Mouse (Mus musculus): ENCODE results near the gene Eif3c. TPM values are rescaled to one million over a fixed set of nuclear protein-coding genes. Genes with fewer than 3 reads are reported as not detected.
A peak's percentile ranks its signal among the peaks of the same experiment; 100 is the strongest.

Eif3c gene
- polyA plus RNA-seq, 1 experiment from 2014 or later, result 177 TPM

GRCm38 (mm10) chr7:126595890-126596289, 29.7 kb upstream of the Eif3c start:
- H3K4me1 ChIP-seq (ENCODE audit: control insufficient read depth, insufficient read depth, low read length), result no peaks in the 10 kb centered on the region
- H3K9ac ChIP-seq (ENCODE audit: low read depth, low read length), result no peak overlapping the region
- H3K4me2 ChIP-seq (ENCODE audit: low read length), result no peak overlapping the region
- no peak overlapping the region for H3K27ac ChIP-seq (ENCODE audit: low read length)
- no peaks in the 10 kb centered on the region for H3K27me3 ChIP-seq (ENCODE audit: control insufficient read depth, insufficient read depth, low read depth, low read length)
- H3K36me3 ChIP-seq (ENCODE audit: control insufficient read depth, insufficient read depth, low read length), result no peaks in the 10 kb centered on the region
- 85% methylated on average over 5 of the region's 5 CpGs for WGBS
- no peak for ATAC-seq
- H3K9me3 ChIP-seq (replicated peaks; ENCODE audit: control insufficient read depth, low read length, poor library complexity, severe bottlenecking), result no peaks in the 10 kb centered on the region
- no peak overlapping the region for H3K4me3 ChIP-seq (ENCODE audit: low read depth, low read length)

DNA sequence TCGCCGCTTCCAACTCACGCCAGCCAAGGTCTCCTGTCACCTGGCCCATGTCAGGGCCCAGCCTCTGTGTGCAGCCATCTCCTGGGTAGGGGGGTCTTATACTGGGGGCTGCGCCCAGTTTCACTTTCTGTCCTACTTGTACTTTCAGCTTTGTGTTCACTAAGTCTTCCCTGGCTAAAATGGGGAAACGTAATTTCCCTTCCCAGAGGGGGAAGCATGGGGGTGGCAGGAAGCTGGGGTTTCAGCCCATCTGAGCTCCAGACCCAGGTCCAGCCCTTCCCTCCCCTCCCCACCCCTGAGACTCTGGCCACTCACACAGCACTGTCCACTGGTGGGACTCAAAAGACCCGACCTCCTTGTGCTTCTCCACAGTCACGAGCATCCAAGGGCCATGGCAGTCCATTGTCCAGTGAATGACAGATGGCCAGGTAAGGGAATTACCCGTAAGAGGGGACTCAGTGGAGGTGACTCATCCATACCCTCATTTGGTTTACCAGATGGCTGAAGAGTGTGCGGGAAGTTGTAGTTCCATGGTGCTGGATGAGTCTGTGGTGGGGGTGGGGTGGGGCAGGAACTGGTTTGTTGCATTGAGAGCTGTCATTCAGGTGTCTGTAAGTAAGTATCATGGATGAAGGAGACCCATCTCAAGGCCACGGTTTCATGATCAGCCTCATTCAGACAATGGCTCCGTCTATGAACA, 28.8 kb upstream of the Eif3c start, which contains the start of gene Il27:
Gene Il27 (minus strand): TSS at position 80 of the 700 bp plus-strand sequence.
- WGBS, result 78% methylated on average over 11 of the region's 11 CpGs
- H3K9me3 ChIP-seq (replicated peaks; ENCODE audit: control insufficient read depth, low read length, poor library complexity, severe bottlenecking), result no peaks in the 10 kb centered on the region
- no peaks in the 10 kb centered on the region for H3K36me3 ChIP-seq (ENCODE audit: control insufficient read depth, insufficient read depth, low read length)
- no peak within 1 kb of the TSS for H3K4me3 ChIP-seq (ENCODE audit: low read depth, low read length)
- no peaks in the 10 kb centered on the region for H3K4me1 ChIP-seq (ENCODE audit: control insufficient read depth, insufficient read depth, low read length)
- H3K9ac ChIP-seq (ENCODE audit: low read depth, low read length), result no peak within 1 kb of the TSS
- no peak within 1 kb of the TSS for H3K4me2 ChIP-seq (ENCODE audit: low read length)
- ATAC-seq, result no peak
- H3K27me3 ChIP-seq (ENCODE audit: control insufficient read depth, insufficient read depth, low read depth, low read length), result no peaks in the 10 kb centered on the region
- no peak within 1 kb of the TSS for H3K27ac ChIP-seq (ENCODE audit: low read length)

- no peak overlapping the region for H3K4me3 ChIP-seq (ENCODE audit: low read depth, low read length)
- peak overlapping the region; percentile 19; the same call in 1 of the 2 replicates for H3K4me2 ChIP-seq (ENCODE audit: low read length)
- H3K36me3 ChIP-seq (ENCODE audit: control insufficient read depth, insufficient read depth, low read length), result no peaks in the 10 kb centered on the region
- no peaks in the 10 kb centered on the region for H3K9me3 ChIP-seq (replicated peaks; ENCODE audit: control insufficient read depth, low read length, poor library complexity, severe bottlenecking)
- no peaks in the 10 kb centered on the region; the same call in 1 of the 2 replicates for H3K4me1 ChIP-seq (ENCODE audit: control insufficient read depth, insufficient read depth, low read length)
- H3K27ac ChIP-seq (ENCODE audit: low read length), result no peak overlapping the region
- ATAC-seq, result no peak
- 6% methylated on average over 16 of the region's 16 CpGs for WGBS
- H3K27me3 ChIP-seq (ENCODE audit: control insufficient read depth, insufficient read depth, low read depth, low read length), result no peaks in the 10 kb centered on the region; the same call in 1 of the 2 replicates
- H3K9ac ChIP-seq (ENCODE audit: low read depth, low read length), result peak overlapping the region; percentile 23; the same call in 1 of the 2 replicates
Observed at GRCm38 (mm10) chr7:126587779-126588178, 21.6 kb upstream of the Eif3c start.

GRCm38 (mm10) chr7:126586839-126587238, 20.6 kb upstream of the Eif3c start:
- no peak overlapping the region for H3K4me3 ChIP-seq (ENCODE audit: low read depth, low read length)
- no peaks in the 10 kb centered on the region for H3K9me3 ChIP-seq (replicated peaks; ENCODE audit: control insufficient read depth, low read length, poor library complexity, severe bottlenecking)
- no peaks in the 10 kb centered on the region; the same call in 1 of the 2 replicates for H3K27me3 ChIP-seq (ENCODE audit: control insufficient read depth, insufficient read depth, low read depth, low read length)
- peaks cover 8% of the 10 kb centered on the region for H3K4me1 ChIP-seq (ENCODE audit: control insufficient read depth, insufficient read depth, low read length)
- WGBS, result 74% methylated on average over 8 of the region's 8 CpGs
- no peak for ATAC-seq
- H3K36me3 ChIP-seq (ENCODE audit: control insufficient read depth, insufficient read depth, low read length), result no peaks in the 10 kb centered on the region
- H3K27ac ChIP-seq (ENCODE audit: low read length), result no peak overlapping the region
- H3K4me2 ChIP-seq (ENCODE audit: low read length), result no peak overlapping the region
- H3K9ac ChIP-seq (ENCODE audit: low read depth, low read length), result no peak overlapping the region

DNA sequence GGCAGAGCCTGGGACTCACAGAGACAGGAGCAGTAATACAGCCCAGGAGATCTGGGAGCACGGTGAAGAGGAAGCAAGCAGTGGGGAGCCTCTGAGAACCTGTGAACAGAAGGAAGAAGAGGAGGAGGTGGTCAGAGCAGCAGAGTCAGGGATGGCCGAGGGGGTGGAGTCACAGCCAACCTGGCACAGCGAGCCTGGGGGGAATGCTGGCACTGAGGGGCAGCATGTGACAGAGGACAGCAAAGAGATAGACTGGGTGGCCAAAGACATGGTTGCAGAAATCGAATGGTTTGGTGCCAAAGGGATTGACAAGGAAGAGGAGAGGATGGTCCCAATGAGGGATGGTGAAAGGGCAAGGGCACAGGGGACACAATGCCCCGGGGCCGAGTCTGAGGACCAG, 19.5 kb upstream of the Eif3c start, which contains the start of gene Cln3:
Gene Cln3 (minus strand): TSS at position 101 of the 400 bp plus-strand sequence.
- no peaks in the 10 kb centered on the region for H3K9me3 ChIP-seq (replicated peaks; ENCODE audit: control insufficient read depth, low read length, poor library complexity, severe bottlenecking)
- H3K27ac ChIP-seq (ENCODE audit: low read length), result no peak within 1 kb of the TSS
- WGBS, result 80% methylated on average over 6 of the region's 6 CpGs
- H3K9ac ChIP-seq (ENCODE audit: low read depth, low read length), result no peak within 1 kb of the TSS
- ATAC-seq, result no peak
- H3K36me3 ChIP-seq (ENCODE audit: control insufficient read depth, insufficient read depth, low read length), result no peaks in the 10 kb centered on the region
- no peaks in the 10 kb centered on the region; the same call in 1 of the 2 replicates for H3K27me3 ChIP-seq (ENCODE audit: control insufficient read depth, insufficient read depth, low read depth, low read length)
- H3K4me3 ChIP-seq (ENCODE audit: low read depth, low read length), result no peak within 1 kb of the TSS
- H3K4me2 ChIP-seq (ENCODE audit: low read length), result no peak within 1 kb of the TSS
- peaks cover 14% of the 10 kb centered on the region for H3K4me1 ChIP-seq (ENCODE audit: control insufficient read depth, insufficient read depth, low read length)

- Histone ChIP-seq H3K9ac (ENCODE audit: low read depth, low read length) (no peak within 1 kb of the TSS), H3K27me3 (ENCODE audit: control insufficient read depth, insufficient read depth, low read depth, low read length) (no peaks in the 10 kb centered on the region; the same call in 1 of the 2 replicates), H3K27ac (ENCODE audit: low read length) (peak within 1 kb of the TSS; percentile 78; the same call in 1 of the 2 replicates), H3K4me3 (ENCODE audit: low read depth, low read length) (peak within 1 kb of the TSS; percentile 45), H3K4me2 (ENCODE audit: low read length) (peak within 1 kb of the TSS; percentile 93), H3K4me1 (ENCODE audit: control insufficient read depth, insufficient read depth, low read length) (peaks cover 16% of the 10 kb centered on the region), H3K36me3 (ENCODE audit: control insufficient read depth, insufficient read depth, low read length) (no peaks in the 10 kb centered on the region), H3K9me3 (replicated peaks; ENCODE audit: control insufficient read depth, low read length, poor library complexity, severe bottlenecking) (no peaks in the 10 kb centered on the region)
- 86% methylated on average over 8 of the region's 8 CpGs for WGBS
- ATAC-seq, result no peak
Observed at GRCm38 (mm10) chr7:126584506-126584977, 18.3 kb upstream of the Eif3c start, which contains the start of gene Apobr. TSS of gene Apobr (plus strand) at chr7:126584942.

GRCm38 (mm10) chr7:126583761-126584160, 17.6 kb upstream of the Eif3c start:
- no peaks in the 10 kb centered on the region; the same call in 1 of the 2 replicates for H3K27me3 ChIP-seq (ENCODE audit: control insufficient read depth, insufficient read depth, low read depth, low read length)
- peak overlapping the region; percentile 45 for H3K4me3 ChIP-seq (ENCODE audit: low read depth, low read length)
- no peaks in the 10 kb centered on the region for H3K36me3 ChIP-seq (ENCODE audit: control insufficient read depth, insufficient read depth, low read length)
- ATAC-seq, result no peak
- H3K9ac ChIP-seq (ENCODE audit: low read depth, low read length), result peak overlapping the region; percentile 69; the same call in 1 of the 2 replicates
- H3K27ac ChIP-seq (ENCODE audit: low read length), result peak overlapping the region; percentile 78
- H3K9me3 ChIP-seq (replicated peaks; ENCODE audit: control insufficient read depth, low read length, poor library complexity, severe bottlenecking), result no peaks in the 10 kb centered on the region
- peaks cover 16% of the 10 kb centered on the region for H3K4me1 ChIP-seq (ENCODE audit: control insufficient read depth, insufficient read depth, low read length)
- peak overlapping the region; percentile 93 for H3K4me2 ChIP-seq (ENCODE audit: low read length)
- WGBS, result 61% methylated on average over 6 of the region's 6 CpGs

- Histone ChIP-seq H3K9ac (ENCODE audit: low read depth, low read length) (peak overlapping the region; percentile 69), H3K4me3 (ENCODE audit: low read depth, low read length) (peak overlapping the region; percentile 45), H3K27ac (ENCODE audit: low read length) (peak overlapping the region; percentile 78), H3K4me1 (ENCODE audit: control insufficient read depth, insufficient read depth, low read length) (peaks cover 16% of the 10 kb centered on the region), H3K9me3 (replicated peaks; ENCODE audit: control insufficient read depth, low read length, poor library complexity, severe bottlenecking) (no peaks in the 10 kb centered on the region), H3K36me3 (ENCODE audit: control insufficient read depth, insufficient read depth, low read length) (no peaks in the 10 kb centered on the region), H3K4me2 (ENCODE audit: low read length) (peak overlapping the region; percentile 93), H3K27me3 (ENCODE audit: control insufficient read depth, insufficient read depth, low read depth, low read length) (no peaks in the 10 kb centered on the region; the same call in 1 of the 2 replicates)
- 0% methylated on average over 22 of the region's 22 CpGs for WGBS
- ATAC-seq, result peak; percentile 88
Observed at GRCm38 (mm10) chr7:126583251-126583709, 17.1 kb upstream of the Eif3c start.

GRCm38 (mm10) chr7:126582759-126583158, 16.5 kb upstream of the Eif3c start:
- peaks cover 16% of the 10 kb centered on the region for H3K4me1 ChIP-seq (ENCODE audit: control insufficient read depth, insufficient read depth, low read length)

More at GRCm38 (mm10) chr7:126582759-126583158, 16.5 kb upstream of the Eif3c start:
- no peaks in the 10 kb centered on the region for H3K9me3 ChIP-seq (replicated peaks; ENCODE audit: control insufficient read depth, low read length, poor library complexity, severe bottlenecking)
- peak overlapping the region; percentile 93 for H3K4me2 ChIP-seq (ENCODE audit: low read length)
- peak overlapping the region; percentile 69 for H3K9ac ChIP-seq (ENCODE audit: low read depth, low read length)
- 1% methylated on average over 20 of the region's 20 CpGs for WGBS
- H3K27ac ChIP-seq (ENCODE audit: low read length), result peak overlapping the region; percentile 78; the same call in 1 of the 2 replicates
- ATAC-seq, result peak; percentile 68
- peak overlapping the region; percentile 45 for H3K4me3 ChIP-seq (ENCODE audit: low read depth, low read length)
- H3K27me3 ChIP-seq (ENCODE audit: control insufficient read depth, insufficient read depth, low read depth, low read length), result no peaks in the 10 kb centered on the region; the same call in 1 of the 2 replicates
- no peaks in the 10 kb centered on the region for H3K36me3 ChIP-seq (ENCODE audit: control insufficient read depth, insufficient read depth, low read length)
